Mouse (Mus musculus) intestine, embryonic 16.5 days (tissue): ENCODE data around the gene Sigirr. TPM values are rescaled to one million over a fixed set of nuclear protein-coding genes. Genes with fewer than 3 reads are reported as not detected.

ENCODE experiments used
- ATAC-seq: fragments of 200-750 bp; cut with Nextera tagmentation; 2 replicates; pipeline ENCODE4 v1.8.0; 2017; ENCODE audit warnings: moderate TSS enrichment, moderate library complexity
- H3K27ac ChIP-seq: fragments of 300-500 bp; sonication (generic); 2 replicates; pipeline ENCODE4 v1.5.1; 2014; ENCODE audit warnings: mild to moderate bottlenecking, low read length
- H3K27me3 ChIP-seq: fragments of 300-500 bp; sonication (generic); replicated peaks from 2 replicates; pipeline ENCODE4 v1.6.1; 2014; ENCODE audit warnings: low read length, control low read depth, mixed read lengths; ENCODE audit not compliant: control insufficient read depth, insufficient read depth
- H3K36me3 ChIP-seq: fragments of 300-500 bp; sonication (generic); 2 replicates; pipeline ENCODE4 v1.6.1; 2014; ENCODE audit warnings: low read length, control low read depth; ENCODE audit not compliant: control insufficient read depth, insufficient read depth
- H3K4me1 ChIP-seq: fragments of 300-500 bp; sonication (generic); 2 replicates; pipeline ENCODE4 v1.6.1; 2014; ENCODE audit warnings: low read length, control low read depth, mixed read lengths; ENCODE audit not compliant: control insufficient read depth, insufficient read depth
- H3K4me2 ChIP-seq: fragments of 300-500 bp; sonication (generic); 2 replicates; pipeline ENCODE4 v1.6.1; 2014; ENCODE audit warnings: low read depth, low read length, control low read depth
- H3K4me3 ChIP-seq: fragments of 300-500 bp; sonication (generic); 2 replicates; pipeline ENCODE4 v1.5.1; 2014; ENCODE audit warnings: mild to moderate bottlenecking, low read length
- H3K9ac ChIP-seq: fragments of 300-500 bp; sonication (generic); 2 replicates; pipeline ENCODE4 v1.6.1; 2014; ENCODE audit warnings: low read depth, low read length
- H3K9me3 ChIP-seq: fragments of 300-500 bp; sonication (generic); 2 replicates; pipeline ENCODE4 v1.6.1; 2016; ENCODE audit warnings: low read length, control low read depth; ENCODE audit not compliant: control insufficient read depth
- WGBS: fragments of 180-500 bp; shearing (Covaris S2); extraction: QIAGEN DNeasy Blood & Tissue Kit; methylation state at CpG from one replicate; pipeline ENCODE4 v1.1.7; 2014; 5-methylcytosine and 5-hydroxymethylcytosine counted together
- polyA plus RNA-seq: library from polyadenylated mRNA; unstranded; fragments of >200 nt; fragmentation: Nextera tagmentation; extraction: Ambion mirVana; gene quantifications from 2 replicates; pipeline ENCODE4 v1.2.1, GENCODE M21; 2015

Sigirr gene
- polyA plus RNA-seq, 1 experiment from 2014 or later, result 29.4 TPM

DNA sequence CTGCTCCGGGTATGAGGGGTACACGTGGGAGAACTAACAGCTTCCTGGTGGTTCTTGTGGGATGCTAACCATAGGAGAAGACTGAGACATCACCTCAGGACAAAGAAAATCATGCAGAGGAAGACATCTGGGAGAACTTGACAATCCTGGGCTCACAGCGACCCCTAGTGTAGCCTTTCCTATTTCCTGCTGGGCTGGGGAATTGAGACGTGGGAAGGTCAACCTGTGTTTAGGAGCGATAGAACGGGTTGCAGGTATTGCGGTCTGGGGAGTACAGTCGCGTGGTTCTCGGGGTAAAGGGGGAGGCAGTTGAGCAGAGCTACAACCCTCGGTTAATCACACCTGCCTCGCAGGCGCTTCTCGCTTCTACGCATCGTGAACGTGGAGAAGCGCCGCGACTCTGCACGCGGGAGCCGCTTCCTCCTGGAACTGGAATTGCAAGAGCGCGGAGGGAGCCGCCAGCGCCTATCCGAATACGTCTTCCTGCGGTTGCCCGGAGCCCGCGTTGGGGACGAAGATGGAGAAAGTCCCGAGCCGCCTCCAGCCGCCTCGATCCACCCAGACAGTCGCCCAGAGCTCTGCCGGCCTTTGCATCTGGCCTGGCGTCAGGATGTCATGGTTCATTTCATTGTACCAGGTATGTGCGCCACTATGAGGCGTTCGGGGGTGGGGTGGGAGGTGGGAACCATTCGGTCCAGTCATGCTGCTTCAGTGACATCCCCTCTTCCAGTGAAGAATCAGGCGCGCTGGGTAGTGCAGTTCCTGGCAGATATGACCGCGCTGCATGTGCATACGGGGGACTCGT, 30.1 kb downstream of the Sigirr start:
- peak overlapping the region; percentile 44 for H3K4me3 ChIP-seq
- H3K9ac ChIP-seq, result peak overlapping the region; percentile 51
- peak overlapping the region; percentile 74 for H3K4me2 ChIP-seq
- no peaks in the 10 kb centered on the region for H3K36me3 ChIP-seq
- H3K27ac ChIP-seq, result no peak overlapping the region
- no peaks in the 10 kb centered on the region for H3K9me3 ChIP-seq
- H3K4me1 ChIP-seq, result peaks cover 8% of the 10 kb centered on the region
- peak; percentile 53 for ATAC-seq
- H3K27me3 ChIP-seq, result peaks cover 12% of the 10 kb centered on the region
- 1% methylated on average over 51 of the region's 51 CpGs for WGBS

DNA sequence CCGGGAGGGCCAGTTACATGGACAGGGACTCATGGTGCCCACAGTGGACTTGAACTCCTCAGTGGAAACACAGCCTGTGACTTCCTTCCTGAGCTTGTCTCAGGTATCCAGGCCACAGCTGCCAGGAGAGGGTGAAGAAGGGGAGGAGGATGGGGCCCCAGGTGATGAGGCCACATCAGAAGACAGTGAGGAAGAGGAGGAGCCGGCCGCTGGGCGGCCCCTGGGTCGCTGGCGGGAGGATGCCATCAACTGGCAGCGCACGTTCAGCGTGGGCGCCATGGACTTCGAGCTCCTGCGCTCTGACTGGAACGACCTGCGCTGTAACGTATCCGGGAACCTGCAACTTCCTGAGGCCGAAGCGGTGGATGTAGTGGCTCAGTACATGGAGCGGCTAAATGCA, 32.0 kb downstream of the Sigirr start:
- Histone ChIP-seq H3K4me1 (peaks cover 17% of the 10 kb centered on the region), H3K9ac (no peak overlapping the region), H3K4me3 (no peak overlapping the region), H3K36me3 (no peaks in the 10 kb centered on the region), H3K27me3 (peaks cover 12% of the 10 kb centered on the region), H3K4me2 (no peak overlapping the region), H3K27ac (no peak overlapping the region), H3K9me3 (no peaks in the 10 kb centered on the region)
- WGBS, result 76% methylated on average over 19 of the region's 19 CpGs
- ATAC-seq, result no peak

DNA sequence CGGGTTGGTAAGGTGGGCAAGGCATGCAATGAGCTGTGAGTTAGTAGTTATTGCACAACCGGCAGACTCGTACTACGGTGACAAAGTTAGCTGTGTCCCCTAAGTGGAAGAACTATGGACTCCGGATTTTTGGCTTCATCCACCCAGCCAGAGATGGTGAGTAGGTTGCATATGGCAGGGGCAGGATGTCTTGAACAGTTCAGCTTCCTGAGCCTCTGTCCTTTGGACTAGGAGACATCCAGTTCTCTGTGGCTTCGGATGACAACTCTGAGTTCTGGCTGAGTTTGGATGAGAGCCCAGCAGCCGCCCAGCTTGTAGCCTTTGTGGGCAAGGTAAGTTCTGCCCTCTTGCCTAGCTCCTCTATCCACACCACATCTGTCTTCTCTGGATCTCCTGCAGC, 35.8 kb downstream of the Sigirr start:
- WGBS, result 71% methylated on average over 7 of the region's 7 CpGs
- no peak overlapping the region for H3K4me2 ChIP-seq
- H3K4me1 ChIP-seq, result peaks cover 26% of the 10 kb centered on the region
- H3K27ac ChIP-seq, result peak overlapping the region; percentile 15
- no peaks in the 10 kb centered on the region for H3K27me3 ChIP-seq
- H3K9ac ChIP-seq, result 0 out of 2 replicates have a peak overlapping the region, but pooled peaks have one; percentile 4
- H3K36me3 ChIP-seq, result no peaks in the 10 kb centered on the region
- H3K4me3 ChIP-seq, result no peak overlapping the region
- no peak for ATAC-seq
- no peaks in the 10 kb centered on the region for H3K9me3 ChIP-seq

DNA sequence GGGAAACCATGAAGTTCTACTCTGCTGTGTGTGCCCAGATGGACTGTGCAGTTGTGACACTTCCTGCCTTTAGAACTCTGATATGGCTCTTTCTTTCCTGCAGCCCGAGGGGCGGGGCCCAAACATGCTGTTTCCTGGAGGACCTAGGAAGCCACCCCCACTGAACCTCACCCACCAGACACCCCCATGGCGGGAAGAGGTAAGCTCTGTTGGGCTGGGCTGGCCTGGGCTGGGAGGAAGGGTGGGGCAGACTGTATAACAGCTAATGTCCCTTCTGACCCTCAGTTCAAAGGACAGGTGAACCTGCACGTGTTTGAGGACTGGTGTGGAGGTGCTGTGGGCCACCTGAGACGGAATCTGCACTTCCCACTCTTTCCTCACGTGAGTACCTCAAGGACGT, 36.2 kb downstream of the Sigirr start:
- 56% methylated on average over 7 of the region's 7 CpGs for WGBS
- no peaks in the 10 kb centered on the region for H3K9me3 ChIP-seq
- ATAC-seq, result peak; percentile 82
- H3K27me3 ChIP-seq, result no peaks in the 10 kb centered on the region
- peak overlapping the region; percentile 15 for H3K27ac ChIP-seq
- peaks cover 26% of the 10 kb centered on the region for H3K4me1 ChIP-seq
- 0 out of 2 replicates have a peak overlapping the region, but pooled peaks have one; percentile 30 for H3K9ac ChIP-seq
- H3K4me2 ChIP-seq, result no peak overlapping the region
- no peaks in the 10 kb centered on the region for H3K36me3 ChIP-seq
- H3K4me3 ChIP-seq, result no peak overlapping the region

DNA sequence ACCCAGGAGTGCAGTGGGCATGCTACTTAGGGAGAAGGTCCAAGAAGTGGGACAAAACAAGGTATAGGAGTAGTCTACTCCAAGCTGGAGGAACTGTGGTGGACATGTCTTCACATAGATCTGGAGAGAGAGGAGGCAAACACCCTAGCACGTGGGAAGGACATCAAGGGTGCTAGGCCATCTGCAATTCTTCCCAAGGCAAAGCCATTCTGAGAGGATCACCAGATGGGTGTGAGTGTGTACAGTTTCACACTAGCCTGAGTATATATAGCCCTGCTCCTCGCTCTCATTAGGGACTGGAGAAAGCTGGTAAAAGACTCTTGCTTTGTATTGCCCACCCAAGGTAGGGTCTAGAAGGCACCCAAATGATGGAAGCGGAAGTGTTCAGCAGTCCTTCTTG, 37.0 kb downstream of the Sigirr start:
- peaks cover 26% of the 10 kb centered on the region for H3K4me1 ChIP-seq
- H3K4me3 ChIP-seq, result no peak overlapping the region
- 0 out of 2 replicates have a peak overlapping the region, but pooled peaks have one; percentile 30 for H3K9ac ChIP-seq
- no peak overlapping the region for H3K27ac ChIP-seq
- H3K4me2 ChIP-seq, result no peak overlapping the region
- WGBS, result 86% methylated on average over 3 of the region's 3 CpGs
- no peaks in the 10 kb centered on the region for H3K36me3 ChIP-seq
- H3K9me3 ChIP-seq, result no peaks in the 10 kb centered on the region
- H3K27me3 ChIP-seq, result no peaks in the 10 kb centered on the region
- no peak for ATAC-seq

DNA sequence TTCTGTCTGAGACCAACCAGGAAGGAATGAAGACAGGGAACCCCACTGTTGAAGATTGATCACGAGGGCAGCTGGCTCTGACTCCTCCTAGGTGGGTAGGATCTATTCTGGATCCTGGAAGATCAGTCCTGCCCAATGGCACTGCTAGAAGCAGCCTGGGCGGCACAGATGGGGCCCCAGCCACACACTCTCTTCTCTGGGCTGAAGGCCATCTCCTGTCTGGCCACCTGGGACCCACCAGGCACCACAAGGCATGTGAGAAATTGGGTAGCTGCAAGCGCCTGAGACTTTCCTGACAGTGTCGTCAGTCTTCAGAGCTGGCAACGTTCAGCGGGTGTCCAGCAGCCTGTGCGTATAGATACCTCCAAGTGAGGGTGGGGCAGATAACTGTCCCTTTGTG, 37.8 kb downstream of the Sigirr start:
- H3K9me3 ChIP-seq, result no peaks in the 10 kb centered on the region
- H3K4me1 ChIP-seq, result peaks cover 26% of the 10 kb centered on the region
- H3K27ac ChIP-seq, result no peak overlapping the region
- H3K27me3 ChIP-seq, result no peaks in the 10 kb centered on the region
- H3K4me3 ChIP-seq, result no peak overlapping the region
- no peak overlapping the region for H3K9ac ChIP-seq
- H3K36me3 ChIP-seq, result no peaks in the 10 kb centered on the region
- WGBS, result 72% methylated on average over 7 of the region's 7 CpGs
- ATAC-seq, result no peak
- no peak overlapping the region for H3K4me2 ChIP-seq

DNA sequence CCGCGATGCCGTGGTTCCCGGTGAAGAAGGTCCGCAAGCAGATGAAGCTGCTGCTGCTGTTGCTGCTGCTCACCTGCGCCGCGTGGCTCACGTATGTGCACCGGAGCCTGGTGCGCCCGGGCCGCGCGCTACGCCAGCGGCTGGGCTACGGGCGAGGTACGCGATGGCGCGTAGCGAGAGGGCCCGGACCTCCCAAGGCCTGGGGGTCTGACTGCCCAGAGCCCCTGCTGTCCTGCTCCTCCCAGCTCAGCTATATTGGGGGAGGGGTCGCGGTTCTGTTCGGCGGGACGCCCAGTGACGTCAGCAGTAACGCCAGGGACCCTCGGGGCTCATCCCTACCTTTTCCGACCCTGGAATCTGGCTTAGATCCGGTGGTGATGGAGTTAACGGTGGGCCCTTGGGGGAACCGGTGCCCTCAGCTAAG, 39.1 kb downstream of the Sigirr start:
- Histone ChIP-seq H3K4me2 (peak overlapping the region; percentile 98), H3K4me3 (peak overlapping the region; percentile 74), H3K9me3 (no peaks in the 10 kb centered on the region), H3K36me3 (no peaks in the 10 kb centered on the region), H3K27ac (no peak overlapping the region), H3K27me3 (no peaks in the 10 kb centered on the region), H3K9ac (peak overlapping the region; percentile 78), H3K4me1 (peaks cover 26% of the 10 kb centered on the region)
- ATAC-seq, result peak; percentile 36
- WGBS, result under 1% methylated on average over 37 of the region's 37 CpGs

DNA sequence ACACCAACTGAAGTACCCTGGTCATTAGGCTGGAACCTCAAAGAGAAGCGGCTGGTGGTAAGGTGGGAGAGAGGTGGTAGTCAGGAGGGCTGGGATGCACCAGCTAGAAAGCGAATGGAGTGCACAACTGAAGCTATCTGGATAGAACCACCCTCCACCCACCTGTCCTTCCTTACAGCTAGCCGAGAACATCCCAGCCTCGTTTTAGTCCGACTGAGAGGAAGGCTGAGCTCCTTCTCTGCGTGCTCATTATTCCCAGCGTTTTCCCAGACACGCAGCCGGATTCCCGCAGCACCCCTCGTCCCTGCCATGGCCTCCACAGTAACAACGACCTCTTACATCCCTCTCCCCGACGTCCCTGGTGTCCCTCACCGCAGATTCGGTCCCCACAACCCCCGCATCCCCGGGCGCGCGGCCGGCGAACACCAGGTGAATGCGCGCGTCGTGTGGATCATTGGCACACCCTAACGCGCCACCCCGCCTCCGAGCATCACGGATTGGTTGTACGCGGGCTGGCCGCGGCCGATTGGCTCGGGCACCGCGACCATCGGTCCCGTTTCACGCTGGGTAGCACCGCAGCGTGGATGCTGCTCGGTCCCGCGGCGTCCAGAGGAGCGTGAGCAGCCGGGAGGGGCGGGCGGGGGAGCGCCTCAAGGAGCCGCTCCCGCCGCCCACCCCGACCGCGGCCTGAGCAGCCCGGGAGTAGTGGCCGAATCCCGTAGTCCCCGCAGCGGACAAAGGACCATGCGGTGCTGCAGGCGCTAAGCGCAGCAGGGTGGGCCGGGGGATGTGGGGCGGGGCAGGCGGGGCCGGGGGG, 39.7 kb downstream of the Sigirr start, which contains the start of gene B4galnt4:
Gene B4galnt4 (plus strand): TSS at position 679 of the 817 bp plus-strand sequence.
- under 1% methylated on average over 69 of the region's 72 CpGs for WGBS
- no peaks in the 10 kb centered on the region for H3K27me3 ChIP-seq
- no peaks in the 10 kb centered on the region for H3K36me3 ChIP-seq
- peak within 1 kb of the TSS; percentile 78 for H3K9ac ChIP-seq
- no peak within 1 kb of the TSS for H3K27ac ChIP-seq
- H3K4me2 ChIP-seq, result peak within 1 kb of the TSS; percentile 98
- peaks cover 26% of the 10 kb centered on the region for H3K4me1 ChIP-seq
- peak; percentile 87 for ATAC-seq
- H3K4me3 ChIP-seq, result peak within 1 kb of the TSS; percentile 74
- H3K9me3 ChIP-seq, result no peaks in the 10 kb centered on the region

DNA sequence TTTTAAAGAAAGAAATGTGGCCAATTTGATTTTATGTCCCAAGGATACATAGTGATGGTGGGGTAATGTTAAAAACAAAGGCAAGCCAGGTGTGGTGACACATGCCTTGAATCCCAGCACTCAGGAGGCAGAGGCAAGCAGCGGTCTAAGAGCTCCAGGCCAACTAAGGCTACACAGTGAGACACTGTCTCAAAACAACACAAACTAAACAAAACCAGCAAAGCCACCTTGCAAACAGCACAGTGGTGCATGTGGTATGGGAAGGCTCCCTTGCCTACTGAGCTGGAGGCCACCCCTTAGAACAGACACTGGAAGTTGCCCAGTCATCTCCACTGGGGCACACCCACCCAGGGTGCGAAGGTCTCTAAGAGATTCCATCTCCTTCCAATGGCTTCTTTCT, 40.4 kb downstream of the Sigirr start:
- Histone ChIP-seq H3K9me3 (no peaks in the 10 kb centered on the region), H3K36me3 (no peaks in the 10 kb centered on the region), H3K4me3 (peak overlapping the region; percentile 74), H3K9ac (peak overlapping the region; percentile 78; the same call in 1 of the 2 replicates), H3K4me2 (peak overlapping the region; percentile 98), H3K27ac (no peak overlapping the region), H3K4me1 (peaks cover 26% of the 10 kb centered on the region), H3K27me3 (no peaks in the 10 kb centered on the region)
- ATAC-seq, result no peak
- 70% methylated on average over 2 of the region's 2 CpGs for WGBS
